Mouse (Mus musculus) liver, embryonic 16.5 days (tissue): Measurements from ENCODE around the gene Fbxw11. TPM values are rescaled to one million over a fixed set of nuclear protein-coding genes. Genes with fewer than 3 reads are reported as not detected.
A peak's percentile ranks its signal among the peaks of the same experiment; 100 is the strongest.

ENCODE experiments used
- ATAC-seq: fragments of 200-750 bp; cut with Nextera tagmentation; 2 replicates; pipeline ENCODE4 v1.8.0; 2017; ENCODE audit warnings: low read depth, mild to moderate bottlenecking, moderate number of reproducible peaks, moderate library complexity
- H3K27ac ChIP-seq: fragments of 300-500 bp; sonication (generic); 2 replicates; pipeline ENCODE4 v1.5.1; 2014; ENCODE audit warnings: mild to moderate bottlenecking, low read length
- H3K27me3 ChIP-seq: fragments of 300-500 bp; sonication (generic); 2 replicates; pipeline ENCODE4 v1.6.1; 2014; ENCODE audit warnings: low read depth, low read length, mixed read lengths; ENCODE audit not compliant: control insufficient read depth, insufficient read depth
- H3K36me3 ChIP-seq: fragments of 300-500 bp; sonication (generic); 2 replicates; pipeline ENCODE4 v1.6.1; 2014; ENCODE audit warnings: mild to moderate bottlenecking; ENCODE audit not compliant: control insufficient read depth, insufficient read depth
- H3K4me1 ChIP-seq: fragments of 300-500 bp; sonication (generic); 2 replicates; pipeline ENCODE4 v1.6.1; 2014; ENCODE audit warnings: low read depth, low read length, mixed read lengths; ENCODE audit not compliant: control insufficient read depth
- H3K4me2 ChIP-seq: fragments of 300-500 bp; sonication (generic); 2 replicates; pipeline ENCODE4 v1.6.1; 2014; ENCODE audit warnings: low read depth, low read length, mixed read lengths
- H3K4me3 ChIP-seq: fragments of 300-500 bp; sonication (generic); 2 replicates; pipeline ENCODE4 v1.5.1; 2014; ENCODE audit warnings: low read depth, mild to moderate bottlenecking, low read length
- H3K9ac ChIP-seq: fragments of 300-500 bp; sonication (generic); 2 replicates; pipeline ENCODE4 v1.6.1; 2014; ENCODE audit warnings: low read depth, low read length
- H3K9me3 ChIP-seq: fragments of 300-500 bp; sonication (generic); replicated peaks from 2 replicates; pipeline ENCODE4 v1.6.1; 2016; ENCODE audit warnings: low read length; ENCODE audit not compliant: control insufficient read depth
- WGBS: fragments of 180-500 bp; shearing (Covaris S2); extraction: QIAGEN DNeasy Blood & Tissue Kit; methylation state at CpG from one replicate; pipeline ENCODE4 v1.1.7; 2014; ENCODE audit not compliant: insufficient replicate concordance; 5-methylcytosine and 5-hydroxymethylcytosine counted together
- polyA plus RNA-seq: library from polyadenylated mRNA; unstranded; fragments of >200 nt; fragmentation: Nextera tagmentation; extraction: Ambion mirVana; gene quantifications from 2 replicates; pipeline ENCODE4 v1.2.1, GENCODE M21; 2015

Gene Fbxw11
- polyA plus RNA-seq, 1 experiment from 2014 or later: 19.8 TPM

DNA sequence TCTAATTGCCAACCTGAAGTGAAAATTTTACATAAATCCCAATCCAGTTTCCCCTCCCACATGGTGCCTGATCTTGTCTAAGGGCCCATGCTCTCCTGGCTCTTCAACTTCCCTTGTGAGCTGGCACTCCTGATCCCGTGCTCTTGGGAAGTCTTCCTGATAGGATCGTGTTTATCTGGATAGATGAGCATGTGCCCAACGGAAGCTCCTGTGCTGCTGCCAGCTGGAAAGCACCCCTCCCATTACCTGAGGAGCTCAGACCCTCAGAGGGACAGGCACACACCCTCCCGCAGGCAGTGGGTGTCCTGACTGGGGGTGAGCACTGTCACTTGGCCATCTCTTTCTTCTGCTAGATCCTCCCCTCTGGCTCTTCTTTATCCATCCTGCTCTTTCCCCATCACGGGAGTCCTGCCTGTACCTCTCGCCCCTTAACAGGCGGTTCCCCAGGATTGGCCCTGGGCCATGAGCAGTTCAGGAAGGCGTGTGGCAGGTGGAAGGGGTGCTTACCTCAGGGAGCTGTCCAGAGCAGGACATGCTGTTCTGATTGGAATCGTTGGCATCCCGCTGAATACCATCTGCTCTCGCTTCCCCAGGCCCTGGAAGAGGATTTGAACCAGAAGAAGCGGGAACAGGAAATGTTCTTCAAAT lies 20.6 kb upstream of the Fbxw11 start:
- H3K9ac ChIP-seq: no peak overlapping the region
- WGBS: 76% methylated on average over 12 of the region's 12 CpGs

DNA sequence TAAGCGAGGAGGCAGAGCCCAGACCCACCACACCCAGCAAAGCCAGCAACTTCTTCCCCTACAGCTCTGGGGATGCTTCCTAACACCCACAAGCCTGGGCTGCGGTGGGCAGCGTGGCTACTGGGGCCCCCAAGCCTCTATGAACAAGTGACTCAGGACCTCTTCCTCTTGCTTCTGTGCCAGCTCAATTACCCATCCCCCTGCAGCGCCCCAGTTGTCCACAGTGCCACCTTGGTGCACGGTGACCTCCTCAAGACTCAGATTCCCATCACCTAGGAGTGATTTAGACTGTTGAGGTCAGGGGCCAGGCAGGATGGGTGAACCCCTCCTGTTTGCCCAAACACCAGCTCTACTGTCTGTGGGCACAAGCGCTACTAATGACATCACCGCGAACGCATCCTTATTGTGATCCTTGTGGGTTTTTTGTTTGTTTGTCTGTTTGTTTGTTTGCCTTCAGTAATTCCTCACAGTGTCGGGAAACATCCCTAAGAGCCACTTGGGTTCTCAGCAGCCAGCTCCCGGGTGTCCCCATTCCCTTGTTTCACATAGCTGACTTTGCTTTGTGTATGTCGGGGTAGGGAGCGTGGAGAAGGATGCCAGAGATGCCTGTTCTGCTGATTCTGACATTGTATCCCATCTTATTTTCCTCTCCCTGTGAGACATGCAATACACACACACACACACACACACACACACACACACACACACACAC lies 19.9 kb upstream of the Fbxw11 start:
- Histone ChIP-seq H3K36me3 (no peaks in the 10 kb centered on the region), H3K9me3 (no peaks in the 10 kb centered on the region), H3K4me3 (no peak overlapping the region), H3K9ac (no peak overlapping the region), H3K27ac (no peak overlapping the region), H3K27me3 (no peaks in the 10 kb centered on the region), H3K4me2 (no peak overlapping the region), H3K4me1 (peaks cover 4% of the 10 kb centered on the region; the same call in 1 of the 2 replicates)
- no peak for ATAC-seq
- WGBS: 78% methylated on average over 13 of the region's 13 CpGs

More for the DNA sequence above, 20.6 kb upstream of the Fbxw11 start:
- H3K4me3 ChIP-seq: no peak overlapping the region
- ATAC-seq: no peak
- H3K4me2 ChIP-seq: no peak overlapping the region
- H3K36me3 ChIP-seq: no peaks in the 10 kb centered on the region
- H3K27ac ChIP-seq: no peak overlapping the region
- no peaks in the 10 kb centered on the region for H3K9me3 ChIP-seq
- peaks cover 4% of the 10 kb centered on the region; the same call in 1 of the 2 replicates for H3K4me1 ChIP-seq
- no peaks in the 10 kb centered on the region for H3K27me3 ChIP-seq

DNA sequence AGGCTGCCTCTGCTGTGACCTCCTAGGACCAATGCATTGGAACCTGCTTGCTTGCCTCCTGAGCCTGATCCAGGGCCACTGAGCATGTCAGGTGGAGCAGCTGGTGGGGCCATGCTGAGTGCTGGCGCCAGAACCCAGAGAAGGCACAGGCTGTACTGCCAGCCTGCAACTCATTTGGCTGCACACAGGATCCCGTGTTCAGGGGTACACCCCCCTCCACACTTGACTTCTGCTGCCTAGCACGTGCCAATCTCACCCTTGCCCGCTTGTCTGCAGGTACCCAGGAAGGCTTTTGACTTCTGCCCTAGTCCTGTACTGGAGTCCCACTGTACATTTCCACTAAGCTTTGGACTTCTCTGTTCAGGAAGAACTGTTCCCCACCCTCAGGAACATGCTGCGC lies 19.3 kb upstream of the Fbxw11 start:
- WGBS: 76% methylated on average over 5 of the region's 5 CpGs
- Histone ChIP-seq H3K9ac (no peak overlapping the region), H3K4me2 (no peak overlapping the region), H3K27me3 (no peaks in the 10 kb centered on the region), H3K4me3 (no peak overlapping the region), H3K36me3 (no peaks in the 10 kb centered on the region), H3K4me1 (peaks cover 4% of the 10 kb centered on the region; the same call in 1 of the 2 replicates), H3K27ac (no peak overlapping the region), H3K9me3 (no peaks in the 10 kb centered on the region)
- ATAC-seq: no peak

DNA sequence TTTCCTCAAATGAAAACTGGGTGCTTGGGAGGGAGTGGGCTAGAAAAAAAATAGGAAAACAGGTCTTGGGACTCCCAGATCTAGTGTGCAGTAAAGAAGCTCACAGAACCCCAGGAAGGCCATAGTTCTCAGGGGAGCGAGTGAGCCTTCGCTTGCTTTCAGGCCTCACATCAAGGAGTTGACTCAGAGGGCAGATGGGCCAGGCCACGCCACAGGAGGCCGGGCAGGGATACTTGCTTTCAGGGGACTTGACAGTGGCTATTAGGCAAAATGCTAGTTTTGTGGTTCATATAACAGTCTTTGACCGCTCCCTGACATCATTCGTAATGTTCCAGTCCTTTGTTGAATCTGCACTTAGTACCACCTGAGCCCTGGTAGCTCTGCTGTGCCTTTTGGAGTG lies 18.6 kb upstream of the Fbxw11 start:
- Histone ChIP-seq H3K4me2 (no peak overlapping the region), H3K9ac (no peak overlapping the region), H3K4me1 (peaks cover 4% of the 10 kb centered on the region; the same call in 1 of the 2 replicates), H3K27ac (no peak overlapping the region), H3K36me3 (no peaks in the 10 kb centered on the region), H3K9me3 (no peaks in the 10 kb centered on the region), H3K27me3 (no peaks in the 10 kb centered on the region), H3K4me3 (no peak overlapping the region)
- 80% methylated on average over 6 of the region's 6 CpGs for WGBS
- ATAC-seq: no peak

DNA sequence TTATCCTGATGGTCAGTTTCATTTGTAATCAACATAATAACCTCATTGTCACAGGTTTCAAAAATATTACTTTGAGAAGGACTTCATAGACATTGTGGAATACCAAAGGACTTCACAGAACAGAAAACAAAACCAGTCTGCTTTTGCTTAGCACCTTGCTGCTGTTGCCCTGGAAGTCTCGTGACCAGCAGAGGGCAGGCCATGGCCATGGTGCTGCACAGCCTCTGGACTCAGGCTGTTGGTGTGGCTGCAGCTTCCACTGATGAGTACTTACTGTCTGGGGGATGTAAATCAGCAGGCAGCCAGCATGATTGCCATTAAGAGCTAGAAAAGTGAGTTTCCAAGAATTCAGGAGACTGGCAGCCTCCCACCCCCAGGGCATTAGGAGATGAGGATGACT lies 16.8 kb upstream of the Fbxw11 start:
- H3K9ac ChIP-seq: no peak overlapping the region
- no peaks in the 10 kb centered on the region for H3K36me3 ChIP-seq
- no peaks in the 10 kb centered on the region for H3K27me3 ChIP-seq
- 0 out of 2 replicates have a peak, but pooled peaks have one; percentile 39 for ATAC-seq
- H3K4me2 ChIP-seq: no peak overlapping the region
- no peak overlapping the region for H3K27ac ChIP-seq
- no peak overlapping the region for H3K4me3 ChIP-seq
- 33% methylated on average over 1 of the region's 1 CpGs for whole genome bisulfite sequencing
- H3K9me3 ChIP-seq: no peaks in the 10 kb centered on the region
- no peaks in the 10 kb centered on the region for H3K4me1 ChIP-seq

DNA sequence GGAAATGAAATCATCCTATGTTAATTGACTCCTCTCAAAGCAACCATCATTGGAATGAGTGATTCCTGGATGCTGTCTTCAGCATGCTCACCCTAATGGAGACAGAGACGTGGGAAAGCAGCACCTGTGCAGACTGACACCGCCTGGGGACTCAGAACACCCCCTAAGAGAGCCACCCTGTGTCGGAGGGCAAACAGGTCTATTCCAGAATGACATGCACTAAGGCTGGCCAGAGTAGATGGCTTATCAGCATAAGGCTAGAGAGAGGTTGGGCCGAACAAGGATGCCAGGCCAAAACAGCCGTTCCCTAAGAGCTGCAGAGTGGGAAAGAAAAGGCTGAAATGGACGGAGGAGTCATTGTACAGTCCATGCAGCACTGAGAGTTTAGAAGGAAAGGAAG lies 16.4 kb upstream of the Fbxw11 start:
- Histone ChIP-seq H3K4me3 (no peak overlapping the region), H3K27me3 (no peaks in the 10 kb centered on the region), H3K4me2 (no peak overlapping the region), H3K4me1 (no peaks in the 10 kb centered on the region), H3K9ac (no peak overlapping the region), H3K9me3 (no peaks in the 10 kb centered on the region), H3K27ac (no peak overlapping the region), H3K36me3 (no peaks in the 10 kb centered on the region)
- ATAC-seq: no peak
- WGBS: 58% methylated on average over 6 of the region's 6 CpGs

DNA sequence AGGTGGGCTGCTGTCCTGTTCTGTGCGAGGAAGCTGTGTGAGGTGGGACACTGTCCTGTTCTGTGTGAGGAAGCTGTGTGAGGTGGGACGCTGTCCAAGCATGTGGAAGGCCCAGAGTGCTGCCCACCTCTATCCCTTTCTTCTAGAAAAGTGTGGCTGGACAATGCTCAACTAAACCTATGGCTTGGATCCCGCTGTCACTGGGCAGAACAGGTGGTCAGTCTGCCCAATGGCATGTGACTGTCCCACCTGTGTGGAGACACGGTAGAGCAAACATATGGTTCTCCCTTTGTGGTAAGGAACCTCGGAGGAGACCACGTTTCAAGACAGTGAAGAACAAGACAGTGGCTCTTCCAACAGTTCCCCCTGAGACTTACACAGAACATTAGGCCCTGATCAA lies 14.6 kb upstream of the Fbxw11 start:
- Histone ChIP-seq H3K9me3 (no peaks in the 10 kb centered on the region), H3K36me3 (no peaks in the 10 kb centered on the region), H3K27me3 (no peaks in the 10 kb centered on the region), H3K9ac (no peak overlapping the region), H3K4me1 (no peaks in the 10 kb centered on the region), H3K27ac (no peak overlapping the region), H3K4me3 (no peak overlapping the region), H3K4me2 (no peak overlapping the region)
- no peak for ATAC-seq
- WGBS: 46% methylated on average over 6 of the region's 6 CpGs

DNA sequence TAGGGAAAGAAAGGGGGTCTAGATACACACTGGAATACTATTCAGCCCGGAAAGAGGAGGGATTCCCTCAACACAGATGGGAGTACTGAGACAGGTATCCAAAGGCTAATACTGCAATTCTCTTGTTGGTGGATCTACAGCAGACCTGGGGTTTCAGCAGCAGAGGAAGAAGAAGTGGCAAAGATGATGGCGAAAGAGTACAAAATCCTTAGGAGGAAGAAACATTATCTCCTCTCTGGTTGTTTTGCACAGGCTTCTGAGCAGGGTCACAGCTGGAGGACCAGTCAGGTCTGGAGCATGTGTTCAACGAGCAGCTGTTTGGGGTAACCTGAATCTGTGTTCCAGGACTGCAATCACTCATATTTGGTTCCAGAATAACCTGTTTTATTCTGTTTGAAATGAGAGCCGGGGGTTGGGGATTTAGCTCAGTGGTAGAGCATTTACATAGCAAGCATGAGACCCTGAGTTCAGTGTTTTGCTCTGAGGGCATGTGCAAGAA lies 12.8 kb upstream of the Fbxw11 start:
- no peak overlapping the region for H3K27ac ChIP-seq
- H3K4me2 ChIP-seq: no peak overlapping the region
- H3K9ac ChIP-seq: no peak overlapping the region
- no peaks in the 10 kb centered on the region for H3K27me3 ChIP-seq
- no peak overlapping the region for H3K4me3 ChIP-seq
- no peak for ATAC-seq
- H3K36me3 ChIP-seq: no peaks in the 10 kb centered on the region
- peaks cover 6% of the 10 kb centered on the region for H3K4me1 ChIP-seq
- no peaks in the 10 kb centered on the region for H3K9me3 ChIP-seq
- 50% methylated on average over 4 of the region's 4 CpGs for WGBS

DNA sequence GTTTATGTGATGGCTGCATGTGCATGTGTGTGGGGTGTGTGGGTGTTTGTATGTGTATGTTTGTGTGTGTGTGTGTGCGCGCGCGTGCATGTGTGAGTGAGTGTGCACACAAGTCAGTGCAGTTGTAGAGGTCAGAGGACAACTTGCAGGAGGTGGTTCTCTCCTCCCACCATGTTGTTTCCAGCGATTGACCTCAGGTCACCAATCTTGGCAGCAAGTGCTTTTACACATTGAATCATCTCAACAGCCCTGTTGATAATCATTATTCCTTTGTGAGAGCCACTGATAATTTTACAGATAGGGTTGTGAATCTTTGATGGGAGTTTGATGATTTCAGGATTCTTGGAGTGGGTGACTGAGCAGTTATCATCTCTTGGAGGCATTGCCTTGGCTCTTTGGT lies 9.9 kb upstream of the Fbxw11 start:
- ATAC-seq: no peak
- 88% methylated on average over 5 of the region's 5 CpGs for WGBS
- Histone ChIP-seq H3K4me2 (no peak overlapping the region), H3K9ac (no peak overlapping the region), H3K27ac (no peak overlapping the region), H3K4me3 (no peak overlapping the region), H3K27me3 (no peaks in the 10 kb centered on the region), H3K9me3 (no peaks in the 10 kb centered on the region), H3K4me1 (peaks cover 10% of the 10 kb centered on the region), H3K36me3 (no peaks in the 10 kb centered on the region)
